Comparison of ENCODE assay signal across 8 mouse cellular contexts in genomic region chr2:33877663-33878360, GRCm38 (mm10). TPM values are rescaled to one million over a fixed set of nuclear protein-coding genes. Genes with fewer than 3 reads are reported as not detected.
DNase-seq lines count a peak whose midpoint lies in the region; ATAC-seq and TF ChIP-seq lines count a peak whose summit lies in the region.
"Had no signal": no experiment of that assay in that cellular context is flagged by ENCODE, and none has a peak within 500 bp of the region (broad histone marks: within the 10 kb centered on the region; RNA-seq: fewer than 3 reads in every experiment).

No protein-coding gene starts in this region.

- H3K9me3 ChIP-seq in kidney, embryonic 16.5 days (ENCODE audit: low read length), result no peaks in the 10 kb centered on the region
- H3K9me3 ChIP-seq in embryonic facial prominence, embryonic 14.5 days (ENCODE audit: control insufficient read depth, low read length), result no peaks in the 10 kb centered on the region
- no peaks in the 10 kb centered on the region for H3K9me3 ChIP-seq in forebrain, postnatal 0 days (ENCODE audit: low read length)
- no peaks in the 10 kb centered on the region for H3K9me3 ChIP-seq in midbrain, embryonic 14.5 days (ENCODE audit: control insufficient read depth, low read length)

- H3K36me3 ChIP-seq in kidney, embryonic 16.5 days (ENCODE audit: insufficient read depth, low read length), result 0 out of 2 replicates have a peak, but pooled peaks cover 11% of the 10 kb centered on the region
- peaks cover 17% of the 10 kb centered on the region for H3K36me3 ChIP-seq in embryonic facial prominence, embryonic 14.5 days (ENCODE audit: control insufficient read depth, insufficient read depth, low read length)
- peaks cover 12% of the 10 kb centered on the region for H3K36me3 ChIP-seq in forebrain, postnatal 0 days (ENCODE audit: insufficient read depth)
- H3K36me3 ChIP-seq in midbrain, embryonic 14.5 days (ENCODE audit: control insufficient read depth, insufficient read depth, low read length), result peaks cover 18% of the 10 kb centered on the region

- peaks cover 57% of the 10 kb centered on the region for H3K4me1 ChIP-seq in kidney, embryonic 16.5 days (ENCODE audit: insufficient read depth, low read length)
- peaks cover 30% of the 10 kb centered on the region for H3K4me1 ChIP-seq in embryonic facial prominence, embryonic 14.5 days (ENCODE audit: control insufficient read depth, insufficient read depth, low read length)
- H3K4me1 ChIP-seq in forebrain, postnatal 0 days (ENCODE audit: insufficient read depth), result peaks cover 33% of the 10 kb centered on the region
- H3K4me1 ChIP-seq in midbrain, embryonic 14.5 days (ENCODE audit: control insufficient read depth, insufficient read depth, low read length), result peaks cover 71% of the 10 kb centered on the region

- no peak overlapping the region for H3K4me3 ChIP-seq in kidney, embryonic 16.5 days (ENCODE audit: low read length)
- no peak overlapping the region for H3K4me3 ChIP-seq in embryonic facial prominence, embryonic 14.5 days (ENCODE audit: low read depth, low read length)
- no peak overlapping the region for H3K4me3 ChIP-seq in forebrain, postnatal 0 days (ENCODE audit: low read depth, low read length)
- H3K4me3 ChIP-seq in midbrain, embryonic 14.5 days (replicated peaks; ENCODE audit: low read depth, low read length), result no peak overlapping the region

- DNase-seq in kidney, adult 9 months, result no peak
- no peak for DNase-seq in embryonic facial prominence, embryonic 14.5 days (ENCODE audit: low spot score)
- no peak for DNase-seq in forebrain, postnatal 0 days
- peak; percentile 39 for DNase-seq in midbrain, embryonic 14.5 days
- DNase-seq in spleen, postnatal 36 days (ENCODE audit: low spot score in 2 of 2), result no peak

- no peak for TF ChIP-seq CTCF in forebrain, postnatal 0 days (IDR thresholded peaks at IDR 0.05; ENCODE audit: low read depth)

- WGBS in kidney, embryonic 16.5 days, result 65% methylated on average over 6 of the region's 6 CpGs
- 83% methylated on average over 6 of the region's 6 CpGs for WGBS in embryonic facial prominence, embryonic 14.5 days
- WGBS in forebrain, postnatal 0 days, result 78% methylated on average over 6 of the region's 6 CpGs
- WGBS in midbrain, embryonic 14.5 days, result 57% methylated on average over 6 of the region's 6 CpGs

- no peaks in the 10 kb centered on the region for H3K27me3 ChIP-seq in kidney, embryonic 16.5 days (ENCODE audit: insufficient read depth, low read length)
- H3K27me3 ChIP-seq in embryonic facial prominence, embryonic 14.5 days (replicated peaks; ENCODE audit: control insufficient read depth, insufficient read depth, low read length), result no peaks in the 10 kb centered on the region
- H3K27me3 ChIP-seq in forebrain, postnatal 0 days (ENCODE audit: insufficient read depth, low read length), result no peaks in the 10 kb centered on the region
- H3K27me3 ChIP-seq in midbrain, embryonic 14.5 days (ENCODE audit: control insufficient read depth, insufficient read depth, low read length), result no peaks in the 10 kb centered on the region

- ATAC-seq in kidney, embryonic 16.5 days (ENCODE audit: low FRiP score, low TSS enrichment), result no peak
- ATAC-seq in embryonic facial prominence, embryonic 14.5 days (ENCODE audit: low read depth), result no peak
- no peak for ATAC-seq in forebrain, postnatal 0 days
- no peak for ATAC-seq in midbrain, embryonic 14.5 days (ENCODE audit: low FRiP score, low TSS enrichment)
- no peak for ATAC-seq in erythroblast, adult 5-6 weeks (replicated peaks; ENCODE audit: low FRiP score, poor library complexity, severe bottlenecking)

- H3K27ac ChIP-seq in kidney, embryonic 16.5 days (ENCODE audit: low read length), result peak overlapping the region; percentile 34; the same call in 1 of the 2 replicates
- H3K27ac ChIP-seq in embryonic facial prominence, embryonic 14.5 days (replicated peaks; ENCODE audit: low read depth, low read length), result peak overlapping the region; percentile 89; the same call in 1 of the 2 replicates
- peak overlapping the region; percentile 95 for H3K27ac ChIP-seq in forebrain, postnatal 0 days (ENCODE audit: low read depth, low read length)
- H3K27ac ChIP-seq in midbrain, embryonic 14.5 days (replicated peaks; ENCODE audit: low read depth, low read length), result peak overlapping the region; percentile 98
- H3K27ac ChIP-seq: liver, embryonic 14.5 days had no signal

- no peak overlapping the region for H3K4me2 ChIP-seq in kidney, embryonic 16.5 days (replicated peaks; ENCODE audit: low read depth, low read length)
- H3K4me2 ChIP-seq in embryonic facial prominence, embryonic 14.5 days (ENCODE audit: low read depth, low read length), result no peak overlapping the region
- no peak overlapping the region for H3K4me2 ChIP-seq in forebrain, postnatal 0 days (ENCODE audit: low read depth)
- peak overlapping the region; percentile 15; the same call in 1 of the 2 replicates for H3K4me2 ChIP-seq in midbrain, embryonic 14.5 days (ENCODE audit: low read length)

- no peak overlapping the region for H3K9ac ChIP-seq in kidney, embryonic 16.5 days (replicated peaks; ENCODE audit: low read length)
- H3K9ac ChIP-seq in embryonic facial prominence, embryonic 14.5 days (ENCODE audit: low read depth, low read length), result no peak overlapping the region
- H3K9ac ChIP-seq in forebrain, postnatal 0 days, result no peak overlapping the region
- peak overlapping the region; percentile 40 for H3K9ac ChIP-seq in midbrain, embryonic 14.5 days (replicated peaks; ENCODE audit: low read length)
- H3K9ac ChIP-seq: liver, embryonic 14.5 days had no signal

RNA-seq across cellular contexts. Expression of gene Mvb12b, which starts 9.9 kb away (rescaled TPM):
- polyA plus RNA-seq in kidney, embryonic 16.5 days (2015; fragmentation: Nextera tagmentation; extraction: Ambion mirVana), result 14.2 and 16.4 TPM in 2 replicates
- 14.1 and 16.3 TPM in 2 replicates for polyA plus RNA-seq in embryonic facial prominence, embryonic 14.5 days (2014; fragmentation: Nextera tagmentation; extraction: Ambion mirVana)
- total RNA-seq in forebrain, postnatal 0 days (2014; rRNA removed), result 107 and 141 TPM in 2 replicates
- 72.0 and 82.8 TPM in 2 replicates for polyA plus RNA-seq in forebrain, postnatal 0 days (2015; fragmentation: Nextera tagmentation; extraction: Ambion mirVana)
- polyA plus RNA-seq in midbrain, embryonic 14.5 days (2014; fragmentation: Nextera tagmentation; extraction: Ambion mirVana), result 47.9 and 60.2 TPM in 2 replicates
- total RNA-seq in erythroblast, adult 5-6 weeks (2015; ENCODE audit: low replicate concordance), result 20.3 and 23.8 TPM in 2 replicates
- total RNA-seq in erythroblast, adult 5-6 weeks (2017; ENCODE audit: low replicate concordance), result 17.1 and 17.3 TPM in 2 replicates

Comparison
In these comparisons a context has a peak if more than half of its experiments do, and no peak if none do; other contexts are left out.
1. H3K27ac ChIP-seq: peak in every context shown above with its lines; median percentile 98 in midbrain, embryonic 14.5 days; 95 in forebrain, postnatal 0 days; 89 in embryonic facial prominence, embryonic 14.5 days; 34 in kidney, embryonic 16.5 days.